Mouse (Mus musculus): ENCODE measurements at regions not wholly inside any gene's neighbourhood (a gene's known extent, or its start where the extent isn't known, plus 50 kb on each side); places are given as distances from the start of the nearest gene placed in this dataset.

DNA sequence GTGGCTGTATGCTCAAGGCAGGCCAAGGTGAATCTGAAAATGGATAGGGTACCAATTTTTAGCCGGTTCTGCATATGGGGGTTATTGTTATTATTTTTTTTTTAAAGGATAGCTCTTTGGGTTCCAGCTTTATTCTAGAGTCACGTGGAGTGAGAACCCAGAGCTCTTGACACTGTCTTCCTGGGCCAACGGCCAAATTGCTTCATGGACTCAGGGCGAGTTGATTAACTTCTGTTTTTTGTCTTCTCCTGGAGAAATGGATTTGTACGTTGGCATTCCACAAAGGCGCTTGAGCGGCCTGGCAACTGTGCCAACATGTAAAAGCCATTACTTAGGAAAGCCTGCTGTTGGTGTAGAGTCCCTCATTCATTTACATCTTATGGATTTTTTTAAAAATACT, 134.1 kb upstream of the Ubr2 start:
- ATAC-seq (replicated peaks; ENCODE audit: poor library complexity) = no peak

DNA sequence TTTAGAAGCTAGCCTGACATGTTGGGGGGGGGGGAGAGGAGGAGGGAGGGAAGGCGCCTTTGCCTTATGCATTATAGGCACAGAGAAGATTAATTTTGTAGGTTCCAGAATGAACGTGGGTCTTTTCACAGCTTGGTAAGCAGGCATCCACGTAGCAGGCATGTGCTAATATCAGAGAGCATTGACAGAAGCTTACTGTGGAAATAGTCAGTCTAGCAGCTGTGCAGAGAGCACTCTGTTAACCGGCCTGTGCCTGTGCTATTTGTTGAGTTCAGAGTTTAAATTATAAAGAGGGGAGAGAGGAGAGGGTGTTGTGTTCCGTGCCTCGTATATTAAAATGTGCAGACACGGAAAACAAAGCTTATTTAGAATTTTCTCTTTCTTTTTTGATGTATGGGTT, 133.5 kb upstream of the Ubr2 start:
- no peak for ATAC-seq (replicated peaks; ENCODE audit: poor library complexity)

DNA sequence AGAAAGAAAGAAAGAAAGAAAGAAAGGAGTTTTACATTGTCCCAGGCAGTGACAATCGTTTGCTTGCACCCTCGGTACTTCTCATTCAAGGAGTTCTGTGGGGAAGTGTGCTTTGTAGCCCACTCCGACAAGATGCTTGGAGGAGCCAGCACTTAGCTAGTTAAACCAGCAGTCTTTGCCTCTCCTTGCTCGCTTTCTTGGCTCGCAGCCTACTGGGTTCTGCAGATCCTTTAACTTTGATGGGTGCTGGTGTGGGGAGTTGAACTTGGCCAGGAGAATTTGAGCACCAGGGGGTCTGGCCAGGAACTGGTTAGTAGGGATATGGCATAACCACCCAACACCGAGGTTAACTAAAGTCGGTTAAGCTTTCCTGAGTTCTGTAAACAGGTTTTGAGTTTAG, 132.5 kb upstream of the Ubr2 start:
- no peak for ATAC-seq (replicated peaks; ENCODE audit: poor library complexity)

DNA sequence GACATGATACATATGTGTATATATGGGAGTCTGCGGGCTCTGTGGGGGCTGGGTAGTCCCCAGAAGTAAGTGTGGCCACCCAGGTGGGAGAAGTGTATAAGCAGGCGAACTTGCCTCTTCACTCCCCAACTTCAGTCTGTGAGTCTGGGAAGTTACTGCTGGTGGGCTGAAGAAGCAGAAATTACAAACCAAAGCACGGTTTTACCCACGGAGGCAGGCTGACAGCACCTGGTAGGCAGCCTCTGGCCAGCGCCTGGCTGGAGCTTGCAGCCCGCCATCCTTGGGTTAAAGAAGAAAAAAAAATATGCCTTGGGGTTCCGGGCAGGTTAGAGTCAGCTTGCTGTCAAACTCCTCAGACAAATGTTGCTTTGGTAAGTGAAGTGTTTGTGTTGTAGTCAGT, 131.9 kb upstream of the Ubr2 start:
- no peak for ATAC-seq (replicated peaks; ENCODE audit: poor library complexity)

- no peak for ATAC-seq (replicated peaks; ENCODE audit: poor library complexity)
Measured at GRCm38 (mm10) chr17:47141843-47142215, 131.5 kb upstream of the Ubr2 start.

DNA sequence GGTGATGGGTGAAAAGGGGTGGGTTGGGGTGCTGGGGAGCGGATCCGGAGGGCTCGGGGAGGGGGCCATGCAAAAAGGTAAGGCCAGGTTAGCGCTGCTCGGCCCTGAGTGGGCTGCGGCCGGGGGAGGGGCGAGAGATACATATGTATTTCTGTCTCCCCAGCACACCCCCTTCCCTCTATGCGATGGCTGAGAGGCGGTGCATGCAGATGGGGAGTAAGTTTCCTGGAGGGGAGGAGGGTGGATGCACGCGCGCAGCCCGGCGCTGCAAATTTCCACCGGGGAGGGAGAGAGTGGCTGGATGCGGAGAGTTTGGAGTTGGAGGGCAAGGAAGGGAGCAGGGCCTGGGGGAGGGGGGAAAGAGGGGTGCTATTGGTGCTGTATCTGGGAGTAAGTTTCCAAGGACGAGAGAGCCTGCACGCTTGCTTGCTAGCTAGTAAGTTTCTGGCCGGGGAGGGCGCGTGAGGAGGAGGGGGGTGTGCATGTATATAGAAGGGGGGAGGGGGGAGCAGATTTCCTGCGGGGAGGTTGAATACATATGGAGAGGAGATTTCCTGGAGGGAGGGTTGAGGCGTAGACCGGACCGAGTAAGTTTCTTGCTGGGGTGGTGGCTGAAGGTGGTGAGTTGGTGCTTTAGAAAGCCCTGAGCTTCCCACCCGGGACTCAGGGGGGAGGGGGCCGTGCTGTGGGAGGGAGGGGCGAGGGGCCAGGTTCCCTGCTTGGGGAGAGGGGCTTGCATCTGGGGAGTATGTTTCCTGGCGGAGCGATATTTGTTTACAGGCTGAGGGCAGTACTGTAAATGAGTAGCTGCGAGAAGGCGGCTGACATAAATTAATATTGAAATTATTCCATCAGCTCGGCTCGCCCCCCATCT, 130.8 kb upstream of the Ubr2 start:
- ATAC-seq (replicated peaks; ENCODE audit: poor library complexity) = peak; percentile 49

DNA sequence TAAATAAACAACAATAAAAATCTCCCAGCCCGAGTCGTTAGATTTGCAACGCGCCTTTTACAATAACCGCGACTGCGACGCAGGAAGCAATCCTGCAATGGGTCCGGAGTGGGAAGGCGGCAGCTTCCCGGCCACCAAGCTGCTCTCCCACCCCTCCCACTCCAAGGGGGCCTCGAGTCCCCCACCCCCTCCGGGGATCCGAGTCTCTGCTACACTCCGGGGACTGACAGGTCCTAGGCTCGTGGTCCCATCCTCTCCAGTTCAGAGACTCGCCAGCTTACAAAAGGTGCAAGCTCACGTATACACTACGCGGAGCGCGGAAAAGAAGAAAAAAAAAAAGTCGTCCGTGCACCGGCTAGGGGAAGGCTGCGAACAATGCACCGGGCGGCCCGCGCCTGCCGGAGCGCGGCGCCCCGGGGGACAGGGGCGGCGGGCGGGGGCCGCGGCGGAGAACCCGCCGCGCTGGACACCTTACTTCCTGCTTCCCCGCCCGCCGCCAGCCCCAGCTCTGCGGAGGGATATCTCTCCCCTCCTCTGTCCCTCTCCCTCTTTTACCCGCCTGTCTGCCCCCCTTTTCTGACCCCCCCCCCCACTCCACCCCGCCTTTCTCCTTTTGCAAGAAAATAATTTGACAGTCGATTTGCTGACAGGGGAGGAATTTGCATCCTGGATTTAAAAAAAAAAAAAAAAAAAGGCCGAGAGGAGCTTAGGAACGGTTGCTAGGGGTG, 130.0 kb upstream of the Ubr2 start:
- 0 out of 2 replicates have a peak, but pooled peaks have one; percentile 38 for ATAC-seq (replicated peaks; ENCODE audit: poor library complexity)

GRCm38 (mm10) chr17:47139730-47140231, 129.4 kb upstream of the Ubr2 start:
- ATAC-seq (replicated peaks; ENCODE audit: poor library complexity) = peak; percentile 84

DNA sequence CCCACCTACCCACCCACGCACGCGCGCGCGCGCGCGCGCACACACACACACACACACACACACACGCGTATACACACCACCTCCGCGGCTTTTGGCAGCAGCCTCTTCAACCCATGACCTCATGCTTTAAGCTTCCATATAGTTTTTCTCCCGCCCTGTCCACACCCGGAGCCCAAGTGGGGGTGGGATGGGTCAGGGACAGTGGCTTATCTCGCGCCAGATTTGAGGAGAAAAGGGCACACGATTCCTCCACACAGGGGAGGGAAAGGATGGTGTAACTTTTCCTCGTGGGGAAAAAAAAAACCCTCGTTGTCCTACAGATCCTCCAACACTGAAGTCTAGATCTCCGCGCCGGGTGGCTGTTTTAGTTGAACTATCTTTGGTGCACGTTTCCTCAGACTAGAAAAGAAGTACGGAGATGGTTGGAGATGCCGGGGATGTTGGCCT, 128.8 kb upstream of the Ubr2 start:
- no peak for ATAC-seq (replicated peaks; ENCODE audit: poor library complexity)

- ATAC-seq (replicated peaks; ENCODE audit: poor library complexity) = no peak
Measured at GRCm38 (mm10) chr17:47138174-47138573, 127.8 kb upstream of the Ubr2 start.

- no peak for ATAC-seq (replicated peaks; ENCODE audit: poor library complexity)
Measured at GRCm38 (mm10) chr17:47135391-47135790, 125.0 kb upstream of the Ubr2 start.

DNA sequence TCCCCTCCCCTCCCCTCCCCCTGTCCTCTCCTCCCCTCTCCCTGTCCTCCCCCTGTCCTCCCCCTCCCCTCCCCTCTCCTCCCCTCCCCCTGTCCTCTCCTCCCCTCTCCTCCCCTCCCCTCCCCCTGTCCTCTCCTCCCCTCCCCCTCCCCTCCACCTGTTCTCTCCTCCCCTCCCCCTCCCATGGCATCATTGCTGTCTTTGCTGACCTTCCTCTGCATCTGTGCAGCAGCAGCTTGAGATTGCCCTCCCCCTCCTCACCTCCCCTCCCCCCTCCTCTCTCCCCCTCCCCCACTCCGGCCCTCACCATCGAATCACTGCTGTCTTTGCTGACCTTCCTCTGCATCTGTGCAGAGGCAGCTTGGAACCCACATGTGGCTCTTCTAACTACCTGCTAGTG, 123.4 kb upstream of the Ubr2 start:
- ATAC-seq (replicated peaks; ENCODE audit: poor library complexity) = no peak

- no peak for ATAC-seq (replicated peaks; ENCODE audit: poor library complexity)
Measured at GRCm38 (mm10) chr17:47127571-47127970, 117.2 kb upstream of the Ubr2 start.

- ATAC-seq (replicated peaks; ENCODE audit: poor library complexity) = no peak
Measured at GRCm38 (mm10) chr17:47123576-47123975, 113.2 kb upstream of the Ubr2 start.

DNA sequence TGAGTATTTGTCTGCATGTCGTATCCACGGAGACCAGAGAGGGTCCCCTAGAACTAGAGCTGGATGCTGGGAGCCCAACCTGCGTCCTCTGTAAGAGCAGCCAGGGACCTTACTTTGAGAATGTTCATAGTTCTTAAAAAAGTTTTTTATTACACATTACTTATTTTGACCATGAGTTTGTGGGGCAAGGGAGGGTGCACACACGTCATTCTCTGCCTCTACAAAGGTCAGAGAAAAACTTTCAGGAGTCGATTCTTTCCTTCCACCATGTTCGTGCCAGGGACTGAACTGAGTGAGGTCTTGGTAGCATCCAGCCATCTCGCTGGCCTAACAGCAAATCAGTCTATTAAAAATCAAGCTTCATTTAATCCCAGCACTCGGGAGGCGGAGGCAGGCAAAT, 111.9 kb upstream of the Ubr2 start:
- no peak for ATAC-seq (replicated peaks; ENCODE audit: poor library complexity)

DNA sequence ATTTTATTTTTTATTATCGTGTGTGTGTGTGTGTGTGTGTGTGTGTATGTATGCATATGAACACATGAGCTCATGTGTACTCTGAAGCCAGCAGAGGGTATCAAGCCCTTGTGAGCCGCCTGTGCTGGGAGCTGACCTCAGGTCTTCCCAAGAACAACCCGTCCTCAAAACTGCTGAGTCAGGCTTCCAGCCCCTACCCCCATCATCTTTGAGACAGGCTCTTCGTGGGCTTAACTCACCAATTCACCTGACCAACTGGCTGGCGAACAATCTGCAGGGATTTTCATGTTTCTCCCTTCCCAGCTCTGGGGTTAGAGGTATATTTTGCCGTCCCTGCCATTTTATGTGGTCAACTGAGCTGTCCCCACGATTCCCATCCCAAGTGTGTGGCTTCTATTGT, 107.7 kb upstream of the Ubr2 start:
- no peak for ATAC-seq (replicated peaks; ENCODE audit: poor library complexity)

GRCm38 (mm10) chr17:47115754-47116153, 105.4 kb upstream of the Ubr2 start:
- peak; percentile 79 for ATAC-seq (replicated peaks; ENCODE audit: poor library complexity)

GRCm38 (mm10) chr17:47115141-47115540, 104.8 kb upstream of the Ubr2 start:
- ATAC-seq (replicated peaks; ENCODE audit: poor library complexity) = no peak

DNA sequence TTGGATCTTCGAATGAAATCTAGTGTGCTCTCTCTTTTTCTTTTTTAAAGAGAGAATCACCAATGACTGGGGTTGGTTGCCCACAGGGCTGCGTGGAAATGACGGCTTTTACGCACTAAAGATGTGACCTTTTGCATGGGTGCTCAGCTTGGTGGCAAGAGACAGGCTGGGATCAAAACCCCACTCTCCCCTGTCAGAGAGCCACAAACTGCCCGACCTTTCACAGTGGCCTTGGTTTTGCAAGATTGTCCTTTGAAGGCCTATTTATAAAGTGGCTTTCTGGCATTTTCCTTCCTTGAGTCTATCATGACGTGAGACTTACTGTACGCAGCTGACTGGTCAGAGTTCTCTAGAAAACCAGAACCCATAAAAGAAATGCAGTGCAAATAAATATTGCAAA, 104.4 kb upstream of the Ubr2 start:
- ATAC-seq (replicated peaks; ENCODE audit: poor library complexity) = no peak

- no peak for ATAC-seq (replicated peaks; ENCODE audit: poor library complexity)
Measured at GRCm38 (mm10) chr17:47112556-47113225, 102.3 kb upstream of the Ubr2 start.

DNA sequence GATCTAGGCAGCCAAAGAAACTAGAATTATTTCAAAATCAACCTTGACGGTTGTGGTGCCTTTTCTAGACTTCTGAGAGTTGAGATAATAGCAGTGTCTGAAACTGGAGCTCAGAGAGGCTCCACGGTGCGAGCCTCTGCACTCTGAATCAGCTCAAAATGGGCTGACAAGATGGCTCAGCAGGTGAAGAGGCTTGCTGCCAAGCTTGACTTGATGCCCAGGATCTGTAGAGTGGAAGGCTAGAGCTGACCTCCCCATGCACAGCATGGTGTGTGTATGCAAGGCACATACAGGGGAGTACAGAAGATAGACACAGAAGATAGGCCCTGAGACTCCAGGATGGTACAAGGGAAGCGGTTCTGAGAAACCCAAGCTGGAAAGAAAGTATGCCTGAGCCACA, 100.5 kb upstream of the Ubr2 start:
- no peak for ATAC-seq (replicated peaks; ENCODE audit: poor library complexity)

DNA sequence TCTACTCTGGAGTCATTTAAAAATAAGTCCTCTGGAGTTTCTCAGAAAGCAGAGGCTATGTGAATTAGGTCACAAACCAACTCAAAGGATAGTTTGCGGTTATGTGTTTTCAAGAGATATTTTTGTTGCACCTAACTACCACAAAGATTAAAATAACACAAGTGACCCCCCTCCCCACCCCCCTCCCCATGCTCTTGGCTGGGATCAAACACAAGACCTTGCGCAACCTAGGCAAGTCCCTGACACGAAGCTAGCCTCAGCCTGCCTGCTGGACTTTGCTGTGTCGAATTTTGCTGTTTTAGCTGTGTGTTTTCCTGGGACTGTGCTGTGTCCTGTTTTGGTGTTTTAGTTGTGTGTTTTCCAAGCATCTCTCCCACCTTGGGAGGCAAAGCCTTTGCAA, 94.0 kb upstream of the Ubr2 start:
- no peak for ATAC-seq (replicated peaks; ENCODE audit: poor library complexity)
